Mouse (Mus musculus) hindbrain, embryonic 16.5 days (tissue): ENCODE measurements around the gene Hypm. TPM values are rescaled to one million over a fixed set of nuclear protein-coding genes. Genes with fewer than 3 reads are reported as not detected.

Source experiments
- polyA plus RNA-seq: library from polyadenylated mRNA; unstranded; fragments of >200 nt; fragmentation: Nextera tagmentation; extraction: Ambion mirVana; gene quantifications from 2 replicates; pipeline ENCODE4 v1.2.1, GENCODE M21; 2015

Gene Hypm
- polyA plus RNA-seq, 1 experiment from 2014 or later: not detected

Other genes with a start within 250 kb of the Hypm start
- gene Dynlt3, start 183.9 kb upstream of the Hypm start, polyA plus RNA-seq: 48.8 and 57.7 TPM in 2 replicates
- gene H2al3, start 2.8 kb downstream of the Hypm start, polyA plus RNA-seq: not detected in 2 replicates
- 0.38 and 0.47 TPM in 2 replicates for gene Sytl5, start 38.7 kb downstream of the Hypm start, polyA plus RNA-seq